Mouse (Mus musculus) megakaryocyte, embryonic 14.5 days (primary cell): ENCODE data around the gene Gm29776.

Experiments used
- FLI1 ChIP-seq: IDR thresholded peaks from 2 replicates; pipeline ENCODE4 v1.6.1; 2012; ENCODE audit warnings: low read length, inconsistent platforms, mixed read lengths
- GATA1 ChIP-seq: IDR thresholded peaks from 3 replicates; pipeline ENCODE4 v1.6.1; 2012; ENCODE audit warnings: mixed read lengths, low read length, inconsistent platforms, borderline replicate concordance

- TF ChIP-seq GATA1 (no peak), FLI1 (no peak)
These were observed 54.3 kb downstream of the Gm29776 start for GRCm38 (mm10) chr14:54644294-54644693.
